Mouse (Mus musculus): Measurements from ENCODE around the gene Klhl12. TPM values are rescaled to one million over a fixed set of nuclear protein-coding genes. Genes with fewer than 3 reads are reported as not detected.
"Not testable (repeated sequence)": the region's sequence is repeated elsewhere in the genome, so short reads cannot be mapped to it uniquely, and the experiment has no call there.

The Klhl12 gene
- polyA plus RNA-seq, 1 experiment = 6.5 TPM

GRCm38 (mm10) chr1:134513876-134514590, 58.7 kb downstream of the Klhl12 start:
- no peaks in the 10 kb centered on the region for H3K79me3 ChIP-seq (ENCODE audit: low read depth)
- no peak overlapping the region for H3ac ChIP-seq (ENCODE audit: control insufficient read depth, insufficient read length, low read depth)
- no peak overlapping the region for H3K4me3 ChIP-seq (ENCODE audit: insufficient read depth, poor library complexity, severe bottlenecking)
- H3K79me2 ChIP-seq (ENCODE audit: control insufficient read depth, insufficient read depth) = no peaks in the 10 kb centered on the region
- TF ChIP-seq USF1 (IDR thresholded peaks at IDR 0.05; ENCODE audit: low read depth) (no peak), MYOG (IDR thresholded peaks at IDR 0.05; ENCODE audit: control insufficient read depth, extremely low read depth, insufficient read length) (no peak), CEBPB (IDR thresholded peaks at IDR 0.05; ENCODE audit: low read depth) (no peak), MYOD1 (IDR thresholded peaks at IDR 0.05; ENCODE audit: control insufficient read depth, insufficient read length, low read depth) (no peak), FOSL1 (IDR thresholded peaks at IDR 0.05; ENCODE audit: insufficient read depth, low read length, poor library complexity, severe bottlenecking) (no peak), MAX (IDR thresholded peaks at IDR 0.05) (no peak), CTCF (IDR thresholded peaks at IDR 0.05; ENCODE audit: control insufficient read depth, insufficient read depth, insufficient read length) (no peak)
- H3K36me3 ChIP-seq (ENCODE audit: control insufficient read depth, insufficient read depth) = peaks cover 4% of the 10 kb centered on the region
- H3K27me3 ChIP-seq (ENCODE audit: control insufficient read depth, insufficient read depth, insufficient read length) = no peaks in the 10 kb centered on the region

- no peaks in the 10 kb centered on the region for H3K79me2 ChIP-seq (ENCODE audit: control insufficient read depth, insufficient read depth)
- H3K4me3 ChIP-seq (ENCODE audit: insufficient read depth, poor library complexity, severe bottlenecking) = no peak overlapping the region
- no peaks in the 10 kb centered on the region for H3K36me3 ChIP-seq (ENCODE audit: control insufficient read depth, insufficient read depth)
- H3K27me3 ChIP-seq (ENCODE audit: control insufficient read depth, insufficient read depth, insufficient read length) = no peaks in the 10 kb centered on the region
- no peak for TF ChIP-seq MYOD1 (IDR thresholded peaks at IDR 0.05; ENCODE audit: control insufficient read depth, insufficient read length, low read depth)
- no peak for TF ChIP-seq MYOG (IDR thresholded peaks at IDR 0.05; ENCODE audit: control insufficient read depth, extremely low read depth, insufficient read length)
- TF ChIP-seq MAX (IDR thresholded peaks at IDR 0.05) = no peak
- no peak for TF ChIP-seq USF1 (IDR thresholded peaks at IDR 0.05; ENCODE audit: low read depth)
- no peak for TF ChIP-seq CTCF (IDR thresholded peaks at IDR 0.05; ENCODE audit: control insufficient read depth, insufficient read depth, insufficient read length)
- no peak for TF ChIP-seq FOSL1 (IDR thresholded peaks at IDR 0.05; ENCODE audit: insufficient read depth, low read length, poor library complexity, severe bottlenecking)
- no peak for TF ChIP-seq CEBPB (IDR thresholded peaks at IDR 0.05; ENCODE audit: low read depth)
- H3K79me3 ChIP-seq (ENCODE audit: low read depth) = no peaks in the 10 kb centered on the region
- H3ac ChIP-seq (ENCODE audit: control insufficient read depth, insufficient read length, low read depth) = no peak overlapping the region
These were observed 60.6 kb downstream of the Klhl12 start for GRCm38 (mm10) chr1:134515891-134516290.

- TF ChIP-seq MYOD1 (IDR thresholded peaks at IDR 0.05; ENCODE audit: control insufficient read depth, insufficient read length, low read depth) = no peak
- no peak for TF ChIP-seq CEBPB (IDR thresholded peaks at IDR 0.05; ENCODE audit: low read depth)
- no peak for TF ChIP-seq MYOG (IDR thresholded peaks at IDR 0.05; ENCODE audit: control insufficient read depth, extremely low read depth, insufficient read length)
- no peak for TF ChIP-seq USF1 (IDR thresholded peaks at IDR 0.05; ENCODE audit: low read depth)
- TF ChIP-seq CTCF (IDR thresholded peaks at IDR 0.05; ENCODE audit: control insufficient read depth, insufficient read depth, insufficient read length) = no peak
- TF ChIP-seq FOSL1 (IDR thresholded peaks at IDR 0.05; ENCODE audit: insufficient read depth, low read length, poor library complexity, severe bottlenecking) = no peak
- TF ChIP-seq MAX (IDR thresholded peaks at IDR 0.05) = no peak
These were observed 61.3 kb downstream of the Klhl12 start for GRCm38 (mm10) chr1:134516491-134517198.

GRCm38 (mm10) chr1:134517841-134518240, 62.5 kb downstream of the Klhl12 start:
- not testable (repeated sequence) for H3K79me2 ChIP-seq (ENCODE audit: control insufficient read depth, insufficient read depth); H3K27me3 ChIP-seq (ENCODE audit: control insufficient read depth, insufficient read depth, insufficient read length); H3K4me3 ChIP-seq (ENCODE audit: insufficient read depth, poor library complexity, severe bottlenecking); H3K79me3 ChIP-seq (ENCODE audit: low read depth); H3K36me3 ChIP-seq (ENCODE audit: control insufficient read depth, insufficient read depth); H3ac ChIP-seq (ENCODE audit: control insufficient read depth, insufficient read length, low read depth)

More at GRCm38 (mm10) chr1:134516491-134517198, 61.3 kb downstream of the Klhl12 start:
- Histone ChIP-seq H3K4me3 (ENCODE audit: insufficient read depth, poor library complexity, severe bottlenecking) (no peak overlapping the region), H3K36me3 (ENCODE audit: control insufficient read depth, insufficient read depth) (no peaks in the 10 kb centered on the region), H3K79me3 (ENCODE audit: low read depth) (no peaks in the 10 kb centered on the region), H3K79me2 (ENCODE audit: control insufficient read depth, insufficient read depth) (no peaks in the 10 kb centered on the region), H3K27me3 (ENCODE audit: control insufficient read depth, insufficient read depth, insufficient read length) (no peaks in the 10 kb centered on the region), H3ac (ENCODE audit: control insufficient read depth, insufficient read length, low read depth) (no peak overlapping the region)

GRCm38 (mm10) chr1:134518677-134519076, 63.3 kb downstream of the Klhl12 start:
- H3K4me3 ChIP-seq (ENCODE audit: insufficient read depth, poor library complexity, severe bottlenecking) = no peak overlapping the region
- no peak overlapping the region for H3ac ChIP-seq (ENCODE audit: control insufficient read depth, insufficient read length, low read depth)
- no peaks in the 10 kb centered on the region for H3K79me3 ChIP-seq (ENCODE audit: low read depth)
- H3K36me3 ChIP-seq (ENCODE audit: control insufficient read depth, insufficient read depth) = no peaks in the 10 kb centered on the region
- no peaks in the 10 kb centered on the region for H3K27me3 ChIP-seq (ENCODE audit: control insufficient read depth, insufficient read depth, insufficient read length)
- TF ChIP-seq FOSL1 (IDR thresholded peaks at IDR 0.05; ENCODE audit: insufficient read depth, low read length, poor library complexity, severe bottlenecking) (no peak), CTCF (IDR thresholded peaks at IDR 0.05; ENCODE audit: control insufficient read depth, insufficient read depth, insufficient read length) (peak; percentile 59)
- H3K79me2 ChIP-seq (ENCODE audit: control insufficient read depth, insufficient read depth) = no peaks in the 10 kb centered on the region

GRCm38 (mm10) chr1:134519201-134519600, 63.9 kb downstream of the Klhl12 start:
- H3ac ChIP-seq (ENCODE audit: control insufficient read depth, insufficient read length, low read depth); H3K36me3 ChIP-seq (ENCODE audit: control insufficient read depth, insufficient read depth); H3K79me3 ChIP-seq (ENCODE audit: low read depth); H3K79me2 ChIP-seq (ENCODE audit: control insufficient read depth, insufficient read depth); H3K4me3 ChIP-seq (ENCODE audit: insufficient read depth, poor library complexity, severe bottlenecking); H3K27me3 ChIP-seq (ENCODE audit: control insufficient read depth, insufficient read depth, insufficient read length): not testable (repeated sequence)

Data from C2C12 (cell line).